Mouse (Mus musculus) hindbrain, embryonic 14.5 days (tissue): ENCODE measurements at regions not wholly inside any gene's neighbourhood (a gene's known extent, or its start where the extent isn't known, plus 50 kb on each side); places are given as distances from the start of the nearest gene placed in this dataset.

ENCODE experiments used
- ATAC-seq: fragments of 200-750 bp; cut with Nextera tagmentation; 2 replicates; pipeline ENCODE4 v1.8.0; 2017; ENCODE audit warnings: moderate number of reproducible peaks, mild to moderate bottlenecking, moderate TSS enrichment, moderate library complexity; ENCODE audit not compliant: low FRiP score
- DNase-seq: peaks from one replicate; pipeline ENCODE4 v3.0.0-alpha.2; 2015; ENCODE audit warnings: low spot score
- H3K27ac ChIP-seq: fragments of 300-500 bp; sonication (generic); 2 replicates; pipeline ENCODE4 v1.5.1; 2014; ENCODE audit warnings: mild to moderate bottlenecking, moderate library complexity
- H3K27me3 ChIP-seq: fragments of 300-500 bp; sonication (generic); 2 replicates; pipeline ENCODE4 v1.6.1; 2014; ENCODE audit warnings: mild to moderate bottlenecking, low read length, mixed read lengths; ENCODE audit not compliant: control insufficient read depth, insufficient read depth
- H3K36me3 ChIP-seq: fragments of 300-500 bp; sonication (generic); replicated peaks from 2 replicates; pipeline ENCODE4 v1.6.1; 2014; ENCODE audit not compliant: control insufficient read depth, insufficient read depth
- H3K4me1 ChIP-seq: fragments of 300-500 bp; sonication (generic); replicated peaks from 2 replicates; pipeline ENCODE4 v1.6.1; 2014; ENCODE audit warnings: antibody characterized with exemption, low read length, mixed read lengths; ENCODE audit not compliant: control insufficient read depth, insufficient read depth
- H3K4me2 ChIP-seq: fragments of 300-500 bp; sonication (generic); replicated peaks from 2 replicates; pipeline ENCODE4 v1.6.1; 2014; ENCODE audit warnings: mild to moderate bottlenecking, moderate library complexity
- H3K4me3 ChIP-seq: fragments of 300-500 bp; sonication (generic); replicated peaks from 2 replicates; pipeline ENCODE4 v1.5.1; 2014; ENCODE audit warnings: mild to moderate bottlenecking, low read length
- H3K9ac ChIP-seq: fragments of 300-500 bp; sonication (generic); 2 replicates; pipeline ENCODE4 v1.6.1; 2014
- H3K9me3 ChIP-seq: fragments of 300-500 bp; sonication (generic); 2 replicates; pipeline ENCODE4 v1.6.1; 2016; ENCODE audit warnings: low read length; ENCODE audit not compliant: control insufficient read depth
- WGBS: fragments of 180-500 bp; shearing (Covaris S2); extraction: QIAGEN DNeasy Blood & Tissue Kit; methylation state at CpG from one replicate; pipeline ENCODE4 v1.1.7; 2014; 5-methylcytosine and 5-hydroxymethylcytosine counted together

GRCm38 (mm10) chr13:54285968-54286367 lies 85.2 kb upstream of the Cplx2 start:
- no peak overlapping the region for H3K4me2 ChIP-seq
- no peaks in the 10 kb centered on the region for H3K27me3 ChIP-seq
- no peak overlapping the region for H3K4me3 ChIP-seq
- 70% methylated on average over 10 of the region's 10 CpGs for WGBS
- no peak overlapping the region for H3K27ac ChIP-seq
- no peak overlapping the region for H3K9ac ChIP-seq
- H3K36me3 ChIP-seq, result no peaks in the 10 kb centered on the region
- ATAC-seq, result no peak
- H3K9me3 ChIP-seq, result no peaks in the 10 kb centered on the region
- no peak for DNase-seq
- peaks cover 18% of the 10 kb centered on the region for H3K4me1 ChIP-seq

GRCm38 (mm10) chr13:54286616-54287015 lies 84.5 kb upstream of the Cplx2 start:
- 89% methylated on average over 11 of the region's 11 CpGs for WGBS
- H3K36me3 ChIP-seq, result no peaks in the 10 kb centered on the region
- H3K4me2 ChIP-seq, result no peak overlapping the region
- no peaks in the 10 kb centered on the region for H3K27me3 ChIP-seq
- peaks cover 15% of the 10 kb centered on the region for H3K4me1 ChIP-seq
- ATAC-seq, result no peak
- DNase-seq, result no peak
- H3K9ac ChIP-seq, result no peak overlapping the region
- no peaks in the 10 kb centered on the region for H3K9me3 ChIP-seq
- no peak overlapping the region for H3K4me3 ChIP-seq
- no peak overlapping the region for H3K27ac ChIP-seq

DNA sequence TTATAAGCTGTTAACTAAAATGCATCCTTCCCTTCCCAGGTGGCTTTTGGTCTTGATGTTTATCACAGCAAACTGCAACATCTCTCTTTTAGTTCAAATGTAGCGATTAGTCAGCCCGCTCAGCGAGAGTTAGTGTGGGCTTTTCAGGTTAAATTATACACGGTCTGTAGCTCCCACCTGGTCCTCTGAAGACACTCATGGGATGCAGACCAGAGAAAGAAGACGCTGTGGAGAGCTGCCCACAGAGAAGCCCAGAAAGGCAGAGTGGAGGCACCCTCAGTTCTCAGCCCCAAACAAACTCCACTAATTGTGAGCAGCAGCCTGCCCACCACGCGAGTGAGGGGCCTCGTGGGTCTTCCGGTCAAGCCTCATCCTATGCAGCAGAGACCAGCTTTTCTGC lies 81.1 kb upstream of the Cplx2 start:
- H3K4me3 ChIP-seq, result no peak overlapping the region
- H3K4me1 ChIP-seq, result no peaks in the 10 kb centered on the region
- DNase-seq (no peak), ATAC-seq (no peak)
- no peak overlapping the region for H3K9ac ChIP-seq
- no peaks in the 10 kb centered on the region for H3K36me3 ChIP-seq
- 84% methylated on average over 9 of the region's 9 CpGs for WGBS
- no peaks in the 10 kb centered on the region for H3K27me3 ChIP-seq
- H3K4me2 ChIP-seq, result no peak overlapping the region
- no peak overlapping the region for H3K27ac ChIP-seq
- no peaks in the 10 kb centered on the region for H3K9me3 ChIP-seq

- ATAC-seq, result no peak
- H3K4me1 ChIP-seq, result no peaks in the 10 kb centered on the region
- no peak for DNase-seq
- WGBS, result 88% methylated on average over 6 of the region's 6 CpGs
- no peaks in the 10 kb centered on the region for H3K9me3 ChIP-seq
- H3K27ac ChIP-seq, result no peak overlapping the region
- H3K4me3 ChIP-seq, result no peak overlapping the region
- H3K27me3 ChIP-seq, result no peaks in the 10 kb centered on the region
- no peaks in the 10 kb centered on the region for H3K36me3 ChIP-seq
- no peak overlapping the region for H3K9ac ChIP-seq
- H3K4me2 ChIP-seq, result no peak overlapping the region
These were observed 78.8 kb upstream of the Cplx2 start for GRCm38 (mm10) chr13:54292394-54292793.

DNA sequence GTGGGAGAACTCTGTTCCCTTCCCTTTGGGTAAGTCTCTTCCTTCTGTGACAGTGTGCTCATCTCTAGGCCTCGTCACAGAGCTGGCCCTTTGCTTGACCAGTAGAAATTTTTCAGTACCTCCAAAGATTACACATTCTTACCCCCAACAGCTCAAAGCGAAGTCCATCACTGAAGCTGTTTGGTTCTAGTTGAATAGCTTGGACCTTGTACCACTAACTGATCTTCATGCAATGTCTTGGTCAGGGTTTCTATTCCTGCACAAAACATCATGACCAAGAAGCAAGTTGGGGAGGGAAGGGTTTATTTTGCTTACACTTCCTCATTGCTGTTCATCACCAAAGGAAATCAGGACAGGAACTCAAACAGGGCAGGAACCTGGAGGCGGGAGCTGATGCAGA lies 78.1 kb upstream of the Cplx2 start:
- ATAC-seq, result no peak
- H3K27ac ChIP-seq, result no peak overlapping the region
- WGBS, result 93% methylated on average over 3 of the region's 3 CpGs
- no peaks in the 10 kb centered on the region for H3K9me3 ChIP-seq
- no peak overlapping the region for H3K4me2 ChIP-seq
- H3K9ac ChIP-seq, result no peak overlapping the region
- H3K36me3 ChIP-seq, result no peaks in the 10 kb centered on the region
- DNase-seq, result no peak
- no peak overlapping the region for H3K4me3 ChIP-seq
- H3K27me3 ChIP-seq, result no peaks in the 10 kb centered on the region
- H3K4me1 ChIP-seq, result no peaks in the 10 kb centered on the region

DNA sequence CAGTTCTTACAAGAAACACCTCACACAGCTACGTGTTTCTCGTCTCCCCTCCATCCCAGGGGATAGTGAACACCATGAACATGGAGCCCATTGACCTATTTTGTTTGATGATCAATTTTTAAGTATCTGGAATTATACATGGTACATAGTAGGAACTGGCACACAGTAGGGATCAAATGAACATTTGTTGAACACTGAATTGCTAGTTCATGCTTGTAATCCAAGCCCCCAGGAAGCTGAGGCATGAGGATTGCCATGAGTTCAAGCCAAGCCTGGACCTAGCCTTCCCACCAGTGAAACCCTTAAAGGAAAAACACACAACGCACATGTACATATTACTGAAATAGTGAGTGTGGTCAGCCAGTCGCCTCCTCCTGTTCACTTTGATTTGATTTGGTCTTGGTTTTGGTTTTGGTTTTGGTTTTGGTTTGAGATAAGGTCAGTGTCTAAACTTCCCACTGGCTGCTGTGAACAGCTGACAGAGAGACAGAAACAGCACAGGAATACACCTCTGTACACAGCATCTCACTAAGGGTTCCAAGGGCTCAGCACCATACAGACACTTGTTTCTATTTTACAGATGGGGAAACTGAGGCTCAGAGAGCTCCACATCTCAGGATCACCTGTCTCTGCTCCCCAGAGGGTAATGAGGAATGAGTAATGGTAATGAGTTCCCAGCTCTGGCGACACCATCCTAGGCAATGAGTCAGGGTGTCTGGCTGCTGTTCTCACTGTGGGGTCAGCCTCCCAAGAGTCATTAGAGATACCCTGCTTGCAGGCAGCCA lies 75.5 kb upstream of the Cplx2 start:
- no peak overlapping the region for H3K27ac ChIP-seq
- DNase-seq, result no peak
- ATAC-seq, result no peak
- WGBS, result 84% methylated on average over 5 of the region's 5 CpGs
- H3K4me2 ChIP-seq, result no peak overlapping the region
- H3K9me3 ChIP-seq, result no peaks in the 10 kb centered on the region
- no peaks in the 10 kb centered on the region for H3K27me3 ChIP-seq
- H3K4me3 ChIP-seq, result no peak overlapping the region
- H3K9ac ChIP-seq, result no peak overlapping the region
- no peaks in the 10 kb centered on the region for H3K4me1 ChIP-seq
- H3K36me3 ChIP-seq, result no peaks in the 10 kb centered on the region

DNA sequence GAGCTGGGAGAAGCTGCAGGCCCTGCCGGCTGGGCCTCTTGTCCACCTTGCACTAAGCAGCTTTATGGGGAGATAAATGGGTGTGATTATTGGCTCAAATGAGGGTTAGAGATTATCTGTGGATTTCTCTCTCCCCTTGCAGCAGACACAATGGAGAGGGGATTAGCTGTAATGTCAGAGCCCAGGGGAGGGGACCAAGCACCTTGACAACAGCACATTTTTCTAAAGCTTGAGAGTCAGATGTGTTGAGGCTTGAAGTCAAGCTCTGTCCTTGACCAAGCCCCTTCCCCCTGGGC lies 74.9 kb upstream of the Cplx2 start:
- DNase-seq, result no peak
- Histone ChIP-seq H3K9me3 (no peaks in the 10 kb centered on the region), H3K9ac (no peak overlapping the region), H3K4me2 (no peak overlapping the region), H3K36me3 (no peaks in the 10 kb centered on the region), H3K27ac (no peak overlapping the region), H3K27me3 (no peaks in the 10 kb centered on the region), H3K4me3 (no peak overlapping the region), H3K4me1 (no peaks in the 10 kb centered on the region)
- no peak for ATAC-seq
- 46% methylated on average over 1 of the region's 1 CpGs for WGBS

DNA sequence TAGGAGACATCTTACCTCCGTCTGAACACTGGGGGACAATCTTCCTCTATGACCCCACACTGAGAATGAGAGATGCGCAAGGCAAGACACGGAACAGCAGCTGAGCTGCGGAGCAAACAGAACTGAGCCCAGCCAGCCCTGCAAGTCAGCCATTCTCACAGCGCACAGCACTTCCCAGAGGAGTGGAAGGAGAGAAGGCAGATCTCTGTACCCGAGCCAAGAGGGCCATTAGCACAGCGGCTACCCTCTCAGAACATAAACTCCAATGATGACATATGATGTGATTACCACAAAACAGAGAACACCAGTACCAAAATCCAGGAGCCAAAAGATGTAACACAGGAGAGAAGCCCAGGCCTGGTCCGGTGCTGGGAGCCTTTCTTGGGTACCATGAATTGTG lies 72.3 kb upstream of the Cplx2 start:
- Histone ChIP-seq H3K4me2 (no peak overlapping the region), H3K4me1 (peaks cover 7% of the 10 kb centered on the region), H3K9me3 (no peaks in the 10 kb centered on the region), H3K27me3 (no peaks in the 10 kb centered on the region), H3K36me3 (no peaks in the 10 kb centered on the region), H3K9ac (no peak overlapping the region; the same call in 1 of the 2 replicates), H3K4me3 (no peak overlapping the region), H3K27ac (no peak overlapping the region)
- WGBS, result 61% methylated on average over 8 of the region's 8 CpGs
- ATAC-seq (no peak), DNase-seq (no peak)

DNA sequence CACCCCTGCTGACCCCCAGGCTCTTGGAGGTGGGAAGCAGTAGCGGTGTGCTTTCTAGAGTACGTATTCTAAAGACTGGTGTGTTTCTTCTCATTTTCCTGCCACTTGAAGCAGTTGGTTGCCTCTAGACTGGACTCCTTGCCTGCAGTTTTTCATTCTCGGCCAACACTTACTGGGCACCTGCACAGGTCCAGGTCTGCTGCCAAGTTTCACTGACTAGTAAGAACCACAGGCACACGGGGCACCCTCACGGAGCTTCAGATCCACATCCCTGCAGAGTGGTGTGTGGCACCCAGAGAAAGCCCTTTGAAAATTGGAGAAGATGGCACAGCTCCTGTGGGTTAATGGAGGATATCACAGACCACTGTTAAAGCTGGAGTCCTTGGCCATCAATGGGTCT lies 71.9 kb upstream of the Cplx2 start:
- Histone ChIP-seq H3K4me2 (no peak overlapping the region), H3K4me3 (no peak overlapping the region), H3K4me1 (peaks cover 12% of the 10 kb centered on the region), H3K9me3 (no peaks in the 10 kb centered on the region), H3K36me3 (no peaks in the 10 kb centered on the region), H3K9ac (no peak overlapping the region), H3K27ac (no peak overlapping the region), H3K27me3 (no peaks in the 10 kb centered on the region)
- WGBS, result 92% methylated on average over 5 of the region's 5 CpGs
- DNase-seq, result no peak
- no peak for ATAC-seq

DNA sequence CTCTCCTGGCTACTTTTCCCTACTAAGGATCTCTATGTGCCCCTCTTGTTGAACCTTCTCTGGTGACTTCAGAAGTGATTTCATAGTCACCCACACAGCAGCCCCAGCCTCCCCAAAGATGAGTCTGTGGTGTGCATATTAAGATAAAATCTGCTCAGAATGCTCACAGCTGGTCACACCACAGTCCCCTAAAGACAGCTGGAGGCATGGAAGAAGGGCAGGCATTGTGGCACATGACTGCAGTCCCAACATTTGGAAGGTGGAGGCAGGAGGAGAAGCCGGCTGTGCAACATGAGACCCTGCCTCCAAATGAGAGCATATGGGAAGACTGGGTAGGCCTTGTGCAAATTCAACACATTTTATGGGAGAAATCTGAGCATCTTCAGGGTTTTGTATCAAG lies 70.0 kb upstream of the Cplx2 start:
- Histone ChIP-seq H3K9ac (no peak overlapping the region), H3K4me3 (no peak overlapping the region), H3K4me1 (peaks cover 14% of the 10 kb centered on the region), H3K36me3 (no peaks in the 10 kb centered on the region), H3K27me3 (no peaks in the 10 kb centered on the region), H3K27ac (no peak overlapping the region), H3K4me2 (no peak overlapping the region), H3K9me3 (no peaks in the 10 kb centered on the region)
- ATAC-seq (no peak), DNase-seq (no peak)
- 57% methylated on average over 1 of the region's 1 CpGs for WGBS
